Mouse (Mus musculus): ENCODE data around the gene Slc12a9. TPM values are rescaled to one million over a fixed set of nuclear protein-coding genes. Genes with fewer than 3 reads are reported as not detected.

The Slc12a9 gene
- total and polyA plus RNA-seq, 3 experiments: 3.1 to 8.1 (median 5.3) TPM

- H3K4me3 ChIP-seq (ENCODE audit: low read depth, low read length): no peak overlapping the region
- ATAC-seq (ENCODE audit: extremely low read depth, insufficient number of reproducible peaks, low FRiP score, poor library complexity, severe bottlenecking): no peak
- DNase-seq (ENCODE audit: low spot score): no peak
- H3K9me3 ChIP-seq (replicated peaks): no peaks in the 10 kb centered on the region
- peaks cover 4% of the 10 kb centered on the region for H3K4me1 ChIP-seq (ENCODE audit: insufficient read depth, low read depth, low read length)
- no peaks in the 10 kb centered on the region for H3K36me3 ChIP-seq (replicated peaks)
- TF ChIP-seq TAL1 (conservative IDR thresholded peaks at IDR 0.05; ENCODE audit: low read depth, low read length) (no peak), CTCF (IDR thresholded peaks at IDR 0.05; ENCODE audit: low read depth, low read length) (no peak), GATA2 (IDR thresholded peaks at IDR 0.05; ENCODE audit: borderline replicate concordance, low read depth, low read length) (no peak), GATA1 (IDR thresholded peaks at IDR 0.05; ENCODE audit: borderline replicate concordance, low read length) (no peak), POLR2AphosphoS5 (IDR thresholded peaks at IDR 0.05; ENCODE audit: insufficient replicate concordance, low read depth, low read length) (no peak)
- H3K27me3 ChIP-seq (ENCODE audit: insufficient read depth, low read length): peaks cover 65% of the 10 kb centered on the region
Observed at GRCm38 (mm10) chr5:137348482-137349383, 15.3 kb upstream of the Slc12a9 start.

GRCm38 (mm10) chr5:137347856-137348255 is 14.5 kb upstream of the Slc12a9 start:
- Histone ChIP-seq H3K36me3 (replicated peaks) (no peaks in the 10 kb centered on the region), H3K4me3 (ENCODE audit: low read depth, low read length) (no peak overlapping the region), H3K27me3 (ENCODE audit: insufficient read depth, low read length) (peaks cover 61% of the 10 kb centered on the region), H3K4me1 (ENCODE audit: insufficient read depth, low read depth, low read length) (peaks cover 4% of the 10 kb centered on the region), H3K9me3 (replicated peaks) (no peaks in the 10 kb centered on the region)
- TF ChIP-seq GATA1 (IDR thresholded peaks at IDR 0.05; ENCODE audit: borderline replicate concordance, low read length) (no peak), CTCF (IDR thresholded peaks at IDR 0.05; ENCODE audit: low read depth, low read length) (no peak)
- DNase-seq (ENCODE audit: low spot score): no peak
- ATAC-seq (ENCODE audit: extremely low read depth, insufficient number of reproducible peaks, low FRiP score, poor library complexity, severe bottlenecking): no peak

GRCm38 (mm10) chr5:137346983-137347382 is 13.6 kb upstream of the Slc12a9 start:
- no peaks in the 10 kb centered on the region for H3K36me3 ChIP-seq (replicated peaks)
- no peak overlapping the region for H3K4me3 ChIP-seq (ENCODE audit: low read depth, low read length)
- H3K27me3 ChIP-seq (ENCODE audit: insufficient read depth, low read length): peaks cover 53% of the 10 kb centered on the region
- no peaks in the 10 kb centered on the region for H3K9me3 ChIP-seq (replicated peaks)
- no peak for ATAC-seq (ENCODE audit: extremely low read depth, insufficient number of reproducible peaks, low FRiP score, poor library complexity, severe bottlenecking)
- TF ChIP-seq GATA1 (IDR thresholded peaks at IDR 0.05; ENCODE audit: borderline replicate concordance, low read length): no peak
- no peak for TF ChIP-seq TAL1 (conservative IDR thresholded peaks at IDR 0.05; ENCODE audit: low read depth, low read length)
- no peak for TF ChIP-seq CTCF (IDR thresholded peaks at IDR 0.05; ENCODE audit: low read depth, low read length)
- no peak for TF ChIP-seq GATA2 (IDR thresholded peaks at IDR 0.05; ENCODE audit: borderline replicate concordance, low read depth, low read length)
- no peak for TF ChIP-seq POLR2AphosphoS5 (IDR thresholded peaks at IDR 0.05; ENCODE audit: insufficient replicate concordance, low read depth, low read length)
- no peak for DNase-seq (ENCODE audit: low spot score)
- H3K4me1 ChIP-seq (ENCODE audit: insufficient read depth, low read depth, low read length): peaks cover 4% of the 10 kb centered on the region

GRCm38 (mm10) chr5:137346388-137346787 is 13.0 kb upstream of the Slc12a9 start:
- H3K27me3 ChIP-seq (ENCODE audit: insufficient read depth, low read length): peaks cover 47% of the 10 kb centered on the region
- H3K36me3 ChIP-seq (replicated peaks): no peaks in the 10 kb centered on the region
- no peak for TF ChIP-seq TAL1 (conservative IDR thresholded peaks at IDR 0.05; ENCODE audit: low read depth, low read length)
- no peak overlapping the region for H3K4me3 ChIP-seq (ENCODE audit: low read depth, low read length)
- H3K9me3 ChIP-seq (replicated peaks): no peaks in the 10 kb centered on the region
- DNase-seq (ENCODE audit: low spot score): no peak
- peaks cover 4% of the 10 kb centered on the region for H3K4me1 ChIP-seq (ENCODE audit: insufficient read depth, low read depth, low read length)
- no peak for ATAC-seq (ENCODE audit: extremely low read depth, insufficient number of reproducible peaks, low FRiP score, poor library complexity, severe bottlenecking)

GRCm38 (mm10) chr5:137345821-137346220 is 12.4 kb upstream of the Slc12a9 start:
- ATAC-seq (ENCODE audit: extremely low read depth, insufficient number of reproducible peaks, low FRiP score, poor library complexity, severe bottlenecking): no peak
- peaks cover 41% of the 10 kb centered on the region for H3K27me3 ChIP-seq (ENCODE audit: insufficient read depth, low read length)
- no peak for DNase-seq (ENCODE audit: low spot score)
- H3K4me1 ChIP-seq (ENCODE audit: insufficient read depth, low read depth, low read length): peaks cover 4% of the 10 kb centered on the region
- no peak for TF ChIP-seq TAL1 (conservative IDR thresholded peaks at IDR 0.05; ENCODE audit: low read depth, low read length)
- TF ChIP-seq GATA2 (IDR thresholded peaks at IDR 0.05; ENCODE audit: borderline replicate concordance, low read depth, low read length): no peak
- TF ChIP-seq POLR2AphosphoS5 (IDR thresholded peaks at IDR 0.05; ENCODE audit: insufficient replicate concordance, low read depth, low read length): no peak
- no peak for TF ChIP-seq GATA1 (IDR thresholded peaks at IDR 0.05; ENCODE audit: borderline replicate concordance, low read length)
- no peak for TF ChIP-seq CTCF (IDR thresholded peaks at IDR 0.05; ENCODE audit: low read depth, low read length)
- no peaks in the 10 kb centered on the region for H3K36me3 ChIP-seq (replicated peaks)
- no peak overlapping the region for H3K4me3 ChIP-seq (ENCODE audit: low read depth, low read length)
- H3K9me3 ChIP-seq (replicated peaks): no peaks in the 10 kb centered on the region

GRCm38 (mm10) chr5:137343869-137344268 is 10.5 kb upstream of the Slc12a9 start:
- ATAC-seq (ENCODE audit: extremely low read depth, insufficient number of reproducible peaks, low FRiP score, poor library complexity, severe bottlenecking) (no peak), DNase-seq (ENCODE audit: low spot score) (no peak)
- H3K9me3 ChIP-seq (replicated peaks): no peaks in the 10 kb centered on the region
- H3K36me3 ChIP-seq (replicated peaks): no peaks in the 10 kb centered on the region
- TF ChIP-seq TAL1 (conservative IDR thresholded peaks at IDR 0.05; ENCODE audit: low read depth, low read length): no peak
- no peak for TF ChIP-seq POLR2AphosphoS5 (IDR thresholded peaks at IDR 0.05; ENCODE audit: insufficient replicate concordance, low read depth, low read length)
- no peak for TF ChIP-seq CTCF (IDR thresholded peaks at IDR 0.05; ENCODE audit: low read depth, low read length)
- TF ChIP-seq GATA1 (IDR thresholded peaks at IDR 0.05; ENCODE audit: borderline replicate concordance, low read length): no peak
- no peak overlapping the region for H3K4me3 ChIP-seq (ENCODE audit: low read depth, low read length)
- H3K4me1 ChIP-seq (ENCODE audit: insufficient read depth, low read depth, low read length): peaks cover 15% of the 10 kb centered on the region
- peaks cover 35% of the 10 kb centered on the region for H3K27me3 ChIP-seq (ENCODE audit: insufficient read depth, low read length)

Measured in G1E (cell line).